Mouse (Mus musculus) intestine, embryonic 15.5 days (tissue): ENCODE data around the gene Rps7. TPM values are rescaled to one million over a fixed set of nuclear protein-coding genes. Genes with fewer than 3 reads are reported as not detected.
A peak's percentile ranks its signal among the peaks of the same experiment; 100 is the strongest.

Source experiments
- ATAC-seq: fragments of 200-750 bp; cut with Nextera tagmentation; 2 replicates; pipeline ENCODE4 v1.8.0; 2017; ENCODE audit warnings: moderate TSS enrichment, moderate library complexity
- H3K27ac ChIP-seq: fragments of 300-500 bp; sonication (generic); 2 replicates; pipeline ENCODE4 v1.5.1; 2015; ENCODE audit warnings: mild to moderate bottlenecking, inconsistent platforms
- H3K27me3 ChIP-seq: fragments of 300-500 bp; sonication (generic); replicated peaks from 2 replicates; pipeline ENCODE4 v1.6.1; 2015; ENCODE audit warnings: inconsistent platforms
- H3K36me3 ChIP-seq: fragments of 300-500 bp; sonication (generic); 2 replicates; pipeline ENCODE4 v1.6.1; 2015; ENCODE audit warnings: inconsistent platforms
- H3K4me1 ChIP-seq: fragments of 300-500 bp; sonication (generic); replicated peaks from 2 replicates; pipeline ENCODE4 v1.6.1; 2015; ENCODE audit warnings: inconsistent platforms
- H3K4me2 ChIP-seq: fragments of 300-500 bp; sonication (generic); replicated peaks from 2 replicates; pipeline ENCODE4 v1.6.1; 2015; ENCODE audit warnings: mild to moderate bottlenecking, inconsistent platforms
- H3K4me3 ChIP-seq: fragments of 300-500 bp; sonication (generic); replicated peaks from 2 replicates; pipeline ENCODE4 v1.5.1; 2015; ENCODE audit warnings: inconsistent platforms
- H3K9ac ChIP-seq: fragments of 300-500 bp; sonication (generic); 2 replicates; pipeline ENCODE4 v1.6.1; 2015; ENCODE audit warnings: inconsistent platforms
- H3K9me3 ChIP-seq: fragments of 300-500 bp; sonication (generic); 2 replicates; pipeline ENCODE4 v1.6.1; 2016; ENCODE audit warnings: inconsistent platforms
- WGBS: fragments of 180-500 bp; shearing (Covaris S2); methylation state at CpG from one replicate; pipeline ENCODE4 v1.1.7; 2015; 5-methylcytosine and 5-hydroxymethylcytosine counted together
- polyA plus RNA-seq: library from polyadenylated mRNA; unstranded; fragments of >200 nt; fragmentation: Nextera tagmentation; extraction: Ambion mirVana; gene quantifications from 2 replicates; pipeline ENCODE4 v1.2.1, GENCODE M21; 2015

The Rps7 gene
- polyA plus RNA-seq, 1 experiment from 2014 or later = 798 TPM

DNA sequence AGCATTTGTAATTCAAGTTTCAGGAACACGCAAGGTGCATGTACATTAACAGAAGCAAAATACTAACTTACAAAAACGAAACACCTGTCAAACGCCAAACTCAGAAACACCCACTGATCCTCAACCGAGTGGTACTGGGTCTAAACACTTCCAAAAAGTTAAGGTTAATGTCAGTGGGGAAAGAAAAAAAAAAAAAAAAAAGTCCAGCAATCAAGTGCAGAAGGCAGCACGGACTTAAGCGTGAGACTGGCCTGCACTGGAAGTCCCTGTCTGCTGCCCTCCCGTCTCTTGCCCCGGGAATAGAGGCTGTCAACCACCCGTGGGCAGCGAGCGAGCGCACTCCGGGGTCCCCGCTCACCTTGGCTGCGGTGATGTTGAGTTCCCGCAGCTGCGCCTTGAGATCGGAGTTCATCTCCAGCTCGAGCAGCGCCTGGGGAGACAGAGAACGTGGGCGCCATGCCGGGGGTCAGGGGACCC is 657 bp downstream of the Rps7 start:
- ATAC-seq = no peak

DNA sequence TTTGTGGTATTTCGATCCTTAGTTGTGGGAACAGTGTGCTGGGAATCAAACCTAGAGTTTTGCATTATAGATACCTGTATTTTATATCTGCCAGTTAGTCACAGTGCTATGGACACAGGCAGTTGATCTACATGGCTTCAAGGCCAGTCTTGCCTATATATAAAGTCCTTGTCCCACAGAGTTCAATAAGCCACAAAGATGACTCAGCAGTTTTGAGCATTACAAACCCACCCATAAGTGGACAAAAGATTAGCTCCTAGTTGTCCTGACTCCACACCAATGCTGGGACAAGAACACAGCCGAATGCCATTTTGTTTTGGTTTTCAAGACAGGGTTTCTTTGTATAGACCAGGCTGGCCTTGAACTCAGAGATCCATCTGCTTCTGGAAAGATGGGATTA is 7.3 kb downstream of the Rps7 start:
- 93% methylated on average over 2 of the region's 2 CpGs for WGBS
- H3K27me3 ChIP-seq = no peaks in the 10 kb centered on the region
- H3K4me2 ChIP-seq = no peak overlapping the region
- H3K9me3 ChIP-seq = no peaks in the 10 kb centered on the region
- no peak overlapping the region for H3K4me3 ChIP-seq
- no peak for ATAC-seq
- no peak overlapping the region for H3K9ac ChIP-seq
- H3K4me1 ChIP-seq = peaks cover 9% of the 10 kb centered on the region
- peaks cover 42% of the 10 kb centered on the region for H3K36me3 ChIP-seq
- no peak overlapping the region for H3K27ac ChIP-seq

More for the DNA sequence above, 657 bp downstream of the Rps7 start:
- peaks cover 18% of the 10 kb centered on the region for H3K4me1 ChIP-seq
- H3K4me3 ChIP-seq = peak overlapping the region; percentile 88
- H3K36me3 ChIP-seq = peaks cover 36% of the 10 kb centered on the region
- H3K27me3 ChIP-seq = no peaks in the 10 kb centered on the region
- peak overlapping the region; percentile 96 for H3K9ac ChIP-seq
- WGBS = 1% methylated on average over 23 of the region's 23 CpGs
- H3K4me2 ChIP-seq = peak overlapping the region; percentile 63
- H3K27ac ChIP-seq = peak overlapping the region; percentile 87
- no peaks in the 10 kb centered on the region for H3K9me3 ChIP-seq

DNA sequence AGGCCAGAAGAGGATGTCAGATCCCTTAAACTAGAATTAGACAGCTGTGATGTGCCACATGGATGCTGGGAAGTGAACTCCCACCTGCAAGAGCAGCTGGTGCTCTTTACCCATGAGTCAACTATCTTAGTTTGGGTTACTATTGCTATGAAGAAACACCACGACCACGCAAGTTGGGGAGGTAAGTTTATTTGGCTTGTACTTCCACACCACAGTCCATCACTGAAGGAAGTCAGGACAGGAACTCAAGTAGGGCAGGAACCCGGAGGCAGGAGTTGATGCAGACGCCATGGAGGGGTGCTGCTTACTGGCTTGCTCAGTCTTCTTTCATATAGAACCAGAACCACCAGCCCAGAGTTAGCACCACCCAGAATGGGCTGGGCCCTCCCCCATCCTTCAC is 8.7 kb downstream of the Rps7 start:
- H3K27me3 ChIP-seq = no peaks in the 10 kb centered on the region
- no peak overlapping the region for H3K9ac ChIP-seq
- H3K36me3 ChIP-seq = peaks cover 28% of the 10 kb centered on the region
- WGBS = 55% methylated on average over 4 of the region's 4 CpGs
- no peak overlapping the region for H3K4me2 ChIP-seq
- H3K4me1 ChIP-seq = peaks cover 7% of the 10 kb centered on the region
- no peak overlapping the region for H3K4me3 ChIP-seq
- H3K9me3 ChIP-seq = no peaks in the 10 kb centered on the region
- H3K27ac ChIP-seq = no peak overlapping the region
- ATAC-seq = no peak

DNA sequence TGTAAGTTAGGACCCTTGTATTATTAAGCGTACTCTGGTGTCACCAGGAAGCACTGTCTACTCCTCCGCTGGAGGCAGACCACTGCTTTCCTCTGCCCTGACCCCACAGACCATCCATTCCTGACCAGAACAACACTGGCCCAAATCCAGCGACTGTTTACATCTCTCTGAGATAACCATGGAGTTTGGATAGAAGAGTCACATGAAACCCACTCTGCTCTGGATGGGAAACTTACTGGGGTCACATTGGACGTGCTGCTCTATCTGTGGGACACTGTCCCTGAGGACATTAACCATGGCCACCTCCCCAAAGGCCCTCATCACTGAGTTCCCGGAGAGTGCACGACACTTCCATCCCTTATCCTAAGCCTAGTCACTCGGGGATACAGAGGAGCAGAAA is 10.3 kb downstream of the Rps7 start:
- H3K27ac ChIP-seq = no peak overlapping the region
- ATAC-seq = no peak
- H3K9ac ChIP-seq = no peak overlapping the region
- 73% methylated on average over 7 of the region's 7 CpGs for WGBS
- H3K27me3 ChIP-seq = no peaks in the 10 kb centered on the region
- H3K4me2 ChIP-seq = no peak overlapping the region
- H3K4me1 ChIP-seq = peaks cover 15% of the 10 kb centered on the region
- H3K36me3 ChIP-seq = peaks cover 13% of the 10 kb centered on the region
- no peaks in the 10 kb centered on the region for H3K9me3 ChIP-seq
- H3K4me3 ChIP-seq = no peak overlapping the region

DNA sequence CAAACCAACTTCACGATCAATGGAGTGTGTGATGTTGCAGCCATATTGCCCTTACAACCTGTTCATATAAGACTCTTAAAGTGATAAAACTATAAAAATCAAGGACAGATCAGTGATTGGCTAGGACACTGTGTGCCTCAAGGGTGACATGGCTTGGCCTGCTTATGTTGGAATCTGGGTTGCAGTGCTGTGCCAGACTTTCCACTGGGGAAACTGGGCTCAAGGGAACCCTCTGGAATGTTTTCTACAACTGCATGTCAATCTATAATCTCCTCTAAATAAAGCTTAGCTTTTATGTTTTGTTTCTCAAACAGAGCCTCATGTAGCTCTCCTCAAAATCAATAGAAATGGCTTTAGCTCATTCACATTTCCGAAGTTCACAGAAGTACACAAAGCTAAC is 11.5 kb downstream of the Rps7 start:
- Histone ChIP-seq H3K4me2 (no peak overlapping the region), H3K4me3 (no peak overlapping the region), H3K4me1 (peaks cover 15% of the 10 kb centered on the region), H3K27ac (no peak overlapping the region), H3K9ac (no peak overlapping the region), H3K36me3 (peaks cover 2% of the 10 kb centered on the region), H3K27me3 (no peaks in the 10 kb centered on the region), H3K9me3 (no peaks in the 10 kb centered on the region)
- no peak for ATAC-seq
- 80% methylated on average over 2 of the region's 2 CpGs for WGBS

DNA sequence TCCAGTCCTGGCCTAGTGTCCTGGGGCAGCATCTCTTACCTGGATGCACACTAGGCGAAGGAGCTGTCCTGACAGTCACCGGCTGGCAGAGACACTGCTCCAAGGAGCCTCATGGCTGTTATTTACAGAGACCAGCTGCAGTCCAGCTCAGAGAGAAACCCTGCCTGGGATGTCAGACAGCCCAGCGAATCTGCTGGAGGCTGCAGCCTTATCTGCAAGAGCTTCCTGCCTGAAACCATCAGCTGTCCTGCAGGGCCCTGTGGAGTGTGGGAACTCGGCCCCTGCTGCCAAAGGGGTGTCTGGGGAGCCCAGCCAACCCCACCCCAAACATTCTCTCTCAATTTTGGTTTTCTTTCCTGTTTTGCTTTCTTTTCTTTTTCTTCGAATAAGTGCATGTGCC is 12.6 kb downstream of the Rps7 start, which contains the start of gene Colec11:
Colec11 (minus strand) TSS at position 183 of the 400 bp plus-strand sequence.
- Histone ChIP-seq H3K4me1 (peaks cover 15% of the 10 kb centered on the region), H3K4me3 (no peak within 1 kb of the TSS), H3K9ac (no peak within 1 kb of the TSS), H3K36me3 (no peaks in the 10 kb centered on the region), H3K4me2 (no peak within 1 kb of the TSS), H3K9me3 (no peaks in the 10 kb centered on the region), H3K27ac (0 out of 2 replicates have a peak within 1 kb of the TSS, but pooled peaks have one; percentile 9), H3K27me3 (no peaks in the 10 kb centered on the region)
- 29% methylated on average over 5 of the region's 5 CpGs for WGBS
- no peak for ATAC-seq

DNA sequence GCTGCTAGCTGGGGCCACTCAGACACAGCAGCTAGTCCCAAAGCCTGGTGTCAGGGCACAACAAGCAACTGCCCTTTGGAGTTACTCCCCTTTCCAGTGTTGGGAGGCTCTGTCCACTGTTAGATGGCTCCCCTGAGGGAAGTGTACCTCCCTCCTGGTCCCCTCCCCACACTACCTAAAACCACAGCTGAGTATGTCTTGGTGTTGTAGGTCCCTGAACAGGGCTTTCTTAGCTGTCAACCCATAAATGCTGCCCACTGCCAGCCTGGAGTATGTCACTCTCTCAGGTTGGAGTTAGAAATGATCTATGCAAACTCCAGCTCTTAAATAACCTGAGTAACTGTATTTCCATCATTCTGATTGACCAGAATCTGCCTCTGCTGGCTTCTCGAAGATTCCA is 13.1 kb downstream of the Rps7 start:
- Histone ChIP-seq H3K4me2 (no peak overlapping the region), H3K36me3 (no peaks in the 10 kb centered on the region), H3K4me3 (no peak overlapping the region), H3K4me1 (peaks cover 15% of the 10 kb centered on the region), H3K9ac (no peak overlapping the region), H3K9me3 (no peaks in the 10 kb centered on the region), H3K27me3 (no peaks in the 10 kb centered on the region), H3K27ac (no peak overlapping the region)
- no peak for ATAC-seq
- 53% methylated on average over 1 of the region's 1 CpGs for WGBS

DNA sequence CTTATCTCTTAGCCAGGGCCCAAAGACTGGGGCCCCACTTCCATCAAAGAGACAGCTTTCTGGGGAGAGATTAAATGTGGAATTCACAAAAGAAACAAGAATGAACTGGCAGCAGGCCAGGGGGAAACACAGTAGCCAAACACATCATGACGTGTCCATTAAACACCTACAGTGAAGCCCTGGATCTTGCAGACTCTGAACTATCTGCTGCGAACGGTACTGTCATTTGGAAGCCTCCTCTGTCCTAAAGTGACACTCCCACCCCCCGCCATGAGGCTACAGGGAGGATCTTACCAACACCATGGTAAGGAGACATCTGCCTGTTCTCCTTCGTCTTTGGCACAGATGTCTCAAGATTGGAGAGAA is 13.6 kb downstream of the Rps7 start:
- H3K36me3 ChIP-seq = no peaks in the 10 kb centered on the region
- 29% methylated on average over 5 of the region's 5 CpGs for WGBS
- H3K27me3 ChIP-seq = no peaks in the 10 kb centered on the region
- no peak for ATAC-seq
- H3K27ac ChIP-seq = no peak overlapping the region
- no peak overlapping the region for H3K4me2 ChIP-seq
- H3K9me3 ChIP-seq = no peaks in the 10 kb centered on the region
- peaks cover 15% of the 10 kb centered on the region for H3K4me1 ChIP-seq
- H3K9ac ChIP-seq = no peak overlapping the region
- no peak overlapping the region for H3K4me3 ChIP-seq

DNA sequence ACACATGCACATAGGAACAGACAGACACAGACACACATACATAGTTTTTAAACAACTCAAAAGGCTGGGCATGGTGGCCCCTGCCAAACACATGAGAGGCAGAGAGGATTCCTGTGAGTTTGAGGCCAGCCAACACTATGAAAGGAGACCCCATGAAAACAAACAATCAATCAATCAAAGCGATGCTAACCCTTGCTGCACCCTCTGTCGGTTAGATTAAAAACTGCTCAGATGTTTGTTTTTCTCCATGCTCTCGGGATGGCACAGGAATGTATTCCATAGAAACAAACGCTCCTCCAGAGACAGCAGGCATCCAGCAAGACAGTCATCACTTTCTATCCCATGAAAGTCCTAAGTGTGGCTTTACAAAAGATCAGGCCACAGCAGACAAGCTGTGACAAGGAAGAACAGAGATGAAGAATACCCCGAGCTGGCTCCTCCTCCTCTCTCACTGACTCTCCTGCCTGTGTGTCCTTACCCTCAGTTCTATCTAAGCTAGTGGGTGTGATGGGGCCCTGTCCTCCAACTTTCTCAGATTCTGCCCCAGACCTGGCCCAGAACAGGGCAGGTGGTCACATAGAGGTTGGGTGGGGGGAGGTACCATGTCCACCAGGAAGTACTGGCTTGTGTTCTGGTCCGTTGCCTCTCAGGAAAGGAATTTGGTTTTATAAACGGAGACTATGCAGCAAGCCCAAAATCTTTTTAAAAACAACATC is 14.1 kb downstream of the Rps7 start:
- ATAC-seq = no peak
- no peak overlapping the region for H3K27ac ChIP-seq
- WGBS = 9% methylated on average over 7 of the region's 7 CpGs
- H3K27me3 ChIP-seq = no peaks in the 10 kb centered on the region
- no peak overlapping the region for H3K9ac ChIP-seq
- no peak overlapping the region for H3K4me3 ChIP-seq
- no peaks in the 10 kb centered on the region for H3K36me3 ChIP-seq
- H3K4me1 ChIP-seq = peaks cover 15% of the 10 kb centered on the region
- H3K9me3 ChIP-seq = no peaks in the 10 kb centered on the region
- H3K4me2 ChIP-seq = no peak overlapping the region

DNA sequence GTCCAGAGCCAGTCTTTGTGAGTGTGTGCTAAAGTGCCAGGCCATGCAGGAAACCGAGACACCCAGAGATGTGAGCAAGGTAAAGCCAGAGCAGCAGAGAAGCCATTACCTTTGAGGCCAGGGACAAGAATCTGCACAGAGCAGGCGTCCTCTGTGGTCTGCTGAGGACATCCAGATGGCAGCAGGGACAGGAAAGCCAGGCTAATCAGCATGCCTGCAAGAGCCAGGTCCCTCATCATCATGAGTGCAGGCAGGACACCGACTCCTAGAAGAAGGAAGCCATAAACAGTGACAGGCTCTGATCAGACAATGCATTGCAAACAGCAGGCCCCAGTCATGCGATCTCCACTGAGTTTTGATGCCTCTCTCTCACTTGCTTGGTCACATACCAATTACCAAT is 18.5 kb downstream of the Rps7 start:
- H3K4me1 ChIP-seq = peaks cover 11% of the 10 kb centered on the region
- no peak overlapping the region for H3K4me2 ChIP-seq
- no peak overlapping the region for H3K27ac ChIP-seq
- no peak overlapping the region for H3K9ac ChIP-seq
- ATAC-seq = no peak
- H3K9me3 ChIP-seq = no peaks in the 10 kb centered on the region
- no peak overlapping the region for H3K4me3 ChIP-seq
- whole genome bisulfite sequencing = 52% methylated on average over 4 of the region's 4 CpGs
- H3K27me3 ChIP-seq = no peaks in the 10 kb centered on the region
- H3K36me3 ChIP-seq = no peaks in the 10 kb centered on the region

DNA sequence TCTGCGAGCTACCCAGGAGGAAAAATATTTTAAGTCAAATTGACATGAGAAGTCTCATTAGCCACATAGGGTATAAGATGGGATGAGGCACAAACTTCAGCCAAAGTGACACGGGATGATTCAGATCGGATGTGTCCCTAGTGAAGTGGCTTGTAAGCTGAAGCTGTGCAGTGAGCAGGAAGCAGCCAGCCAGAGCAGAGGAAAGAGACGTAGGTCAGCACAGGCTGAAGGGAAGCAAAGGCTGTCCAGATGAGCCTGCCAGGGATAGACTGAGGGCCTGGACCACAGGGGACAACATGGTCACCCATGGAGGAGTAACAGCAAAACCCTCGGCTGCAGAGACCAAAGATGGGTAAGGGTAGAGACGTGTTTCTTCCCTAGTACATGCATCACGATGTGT is 21.4 kb downstream of the Rps7 start:
- H3K4me3 ChIP-seq = no peak overlapping the region
- no peaks in the 10 kb centered on the region for H3K36me3 ChIP-seq
- no peaks in the 10 kb centered on the region for H3K27me3 ChIP-seq
- no peak for ATAC-seq
- no peak overlapping the region for H3K4me2 ChIP-seq
- H3K4me1 ChIP-seq = no peaks in the 10 kb centered on the region
- WGBS = 67% methylated on average over 7 of the region's 7 CpGs
- H3K9ac ChIP-seq = no peak overlapping the region
- no peak overlapping the region for H3K27ac ChIP-seq
- H3K9me3 ChIP-seq = no peaks in the 10 kb centered on the region

DNA sequence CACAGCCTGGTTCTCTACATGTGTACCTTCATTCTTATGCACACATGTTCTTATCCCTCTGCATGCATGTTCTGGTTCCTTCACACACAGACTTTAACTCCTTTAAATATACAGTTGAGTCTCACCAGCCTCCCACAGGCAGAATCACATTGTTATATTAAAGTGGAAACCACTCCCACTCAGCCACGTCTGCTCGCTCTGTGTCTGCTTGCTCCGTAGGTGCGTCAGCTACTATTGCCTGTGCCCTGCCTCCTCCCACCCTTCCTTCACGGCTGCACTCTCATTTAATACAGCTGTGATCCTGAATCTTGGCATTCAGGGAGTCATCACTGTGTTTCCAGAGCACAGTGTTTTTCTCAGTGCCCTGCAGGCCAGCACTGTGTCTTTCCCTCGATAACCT is 23.4 kb downstream of the Rps7 start:
- Histone ChIP-seq H3K36me3 (no peaks in the 10 kb centered on the region), H3K4me3 (no peak overlapping the region), H3K9ac (peak overlapping the region; percentile 13), H3K4me1 (no peaks in the 10 kb centered on the region), H3K27me3 (no peaks in the 10 kb centered on the region), H3K27ac (no peak overlapping the region), H3K9me3 (no peaks in the 10 kb centered on the region), H3K4me2 (no peak overlapping the region)
- WGBS = 43% methylated on average over 6 of the region's 6 CpGs
- no peak for ATAC-seq

DNA sequence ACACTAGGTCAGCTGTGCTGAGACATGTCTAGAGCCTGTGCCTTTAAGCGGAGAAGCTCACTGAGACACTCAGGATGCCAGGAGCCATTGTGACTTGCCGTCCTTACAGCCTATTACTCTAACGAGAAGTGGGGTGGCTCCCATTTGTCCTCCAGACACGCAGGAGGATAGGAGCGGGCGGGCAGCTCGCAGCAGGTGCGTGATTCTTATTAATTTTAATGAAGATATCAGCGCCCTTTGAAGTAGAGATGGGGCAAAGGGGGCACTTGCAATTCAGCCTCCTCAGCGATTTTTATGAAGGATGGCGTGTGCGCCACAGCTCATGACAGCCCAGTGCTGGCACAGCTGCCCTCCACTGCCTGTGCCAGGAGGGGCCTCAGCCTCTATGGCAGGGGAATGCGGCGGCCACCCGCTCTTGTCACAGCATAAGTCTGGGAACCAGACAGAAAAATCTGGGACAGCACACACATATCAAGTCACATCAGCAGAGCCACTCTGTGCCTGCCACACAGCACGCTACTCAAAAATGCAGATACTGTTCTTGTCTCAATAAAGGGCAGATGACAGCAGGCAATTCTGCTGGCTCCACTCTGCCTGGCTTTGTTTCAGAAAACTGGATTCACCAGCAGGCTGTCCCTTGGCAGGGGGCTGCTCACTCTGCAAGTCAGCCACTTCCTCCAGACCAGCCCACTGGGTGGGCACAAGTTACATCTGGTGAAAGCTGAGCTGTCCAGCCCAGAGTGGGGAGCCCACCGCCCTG is 28.0 kb downstream of the Rps7 start:
- Histone ChIP-seq H3K36me3 (no peaks in the 10 kb centered on the region), H3K9me3 (no peaks in the 10 kb centered on the region), H3K27me3 (no peaks in the 10 kb centered on the region), H3K4me2 (no peak overlapping the region), H3K4me3 (no peak overlapping the region), H3K4me1 (no peaks in the 10 kb centered on the region), H3K9ac (no peak overlapping the region), H3K27ac (no peak overlapping the region)
- WGBS = 65% methylated on average over 17 of the region's 17 CpGs
- no peak for ATAC-seq
